ENCODE assay signal across 8 mouse cellular contexts in genomic region chr4:133370298-133371274, GRCm38 (mm10). TPM values are rescaled to one million over a fixed set of nuclear protein-coding genes. Genes with fewer than 3 reads are reported as not detected.
A peak's percentile ranks its signal among the peaks of the same experiment; 100 is the strongest.
DNase-seq lines count a peak whose midpoint lies in the region; ATAC-seq and TF ChIP-seq lines count a peak whose summit lies in the region.

No protein-coding gene starts in this region.

- in situ Hi-C loops in ES-E14 (cut with MboI; ENCODE audit: low sequenced_read_pairs in 2 of 2, unreplicated experiment in 2 of 2), result no loop called here

- TF ChIP-seq CTCF in olfactory bulb, adult 2 months (IDR thresholded peaks at IDR 0.05; ENCODE audit: insufficient read depth, low read depth, low read length), result no peak

- 67% methylated on average over 22 of the region's 22 CpGs for WGBS in kidney, embryonic 15.5 days
- WGBS in embryonic facial prominence, embryonic 15.5 days, result 60% methylated on average over 22 of the region's 22 CpGs
- 73% methylated on average over 22 of the region's 22 CpGs for WGBS in limb, embryonic 11.5 days
- 58% methylated on average over 22 of the region's 22 CpGs for WGBS in olfactory bulb, adult 2 months

- TF ChIP-seq POLR2A in olfactory bulb, adult 2 months (IDR thresholded peaks at IDR 0.05; ENCODE audit: insufficient read depth, low read depth, low read length), result no peak

- peak overlapping the region; percentile 74 for H3K9ac ChIP-seq in kidney, embryonic 15.5 days
- peak overlapping the region; percentile 83 for H3K9ac ChIP-seq in ES-E14 (ENCODE audit: insufficient read depth, low read depth, low read length, poor library complexity, severe bottlenecking)
- peak overlapping the region; percentile 95 for H3K9ac ChIP-seq in embryonic facial prominence, embryonic 15.5 days
- H3K9ac ChIP-seq in limb, embryonic 11.5 days (ENCODE audit: low read length), result peak overlapping the region; percentile 91

- H3K9me3 ChIP-seq in kidney, embryonic 15.5 days (replicated peaks), result no peaks in the 10 kb centered on the region
- no peaks in the 10 kb centered on the region for H3K9me3 ChIP-seq in ES-E14 (ENCODE audit: control insufficient read depth, insufficient read depth, low read depth, low read length)
- no peaks in the 10 kb centered on the region for H3K9me3 ChIP-seq in embryonic facial prominence, embryonic 15.5 days (replicated peaks)
- no peaks in the 10 kb centered on the region for H3K9me3 ChIP-seq in limb, embryonic 11.5 days (ENCODE audit: control insufficient read depth, low read length)

- no peaks in the 10 kb centered on the region for H3K27me3 ChIP-seq in kidney, embryonic 15.5 days
- H3K27me3 ChIP-seq in embryonic facial prominence, embryonic 15.5 days, result no peaks in the 10 kb centered on the region
- no peaks in the 10 kb centered on the region for H3K27me3 ChIP-seq in limb, embryonic 11.5 days (ENCODE audit: control insufficient read depth, insufficient read depth, low read length)

- ATAC-seq in kidney, embryonic 15.5 days (replicated peaks; ENCODE audit: low FRiP score), result no peak
- no peak for ATAC-seq in embryonic facial prominence, embryonic 15.5 days (ENCODE audit: insufficient number of reproducible peaks, low FRiP score, low TSS enrichment, low read depth)
- ATAC-seq in limb, embryonic 11.5 days (ENCODE audit: insufficient number of reproducible peaks, low FRiP score, low TSS enrichment, low read depth), result no peak

- H3K27ac ChIP-seq in kidney, embryonic 15.5 days, result peak overlapping the region; percentile 84
- H3K27ac ChIP-seq in ES-E14 (ENCODE audit: insufficient read depth, low read depth, low read length, poor library complexity, severe bottlenecking), result no peak overlapping the region
- H3K27ac ChIP-seq in embryonic facial prominence, embryonic 15.5 days (replicated peaks), result peak overlapping the region; percentile 86
- peak overlapping the region; percentile 72; the same call in 1 of the 2 replicates for H3K27ac ChIP-seq in limb, embryonic 11.5 days (replicated peaks; ENCODE audit: low read depth, low read length)
- H3K27ac ChIP-seq in olfactory bulb, adult 2 months (ENCODE audit: insufficient read depth, low read depth, low read length), result peak overlapping the region; percentile 68

- H3K4me1 ChIP-seq in kidney, embryonic 15.5 days, result peaks cover 45% of the 10 kb centered on the region
- H3K4me1 ChIP-seq in ES-E14 (ENCODE audit: control insufficient read depth in 2 of 2, insufficient read depth in 2 of 2, low read length in 2 of 2, poor library complexity in 1 of 2), result peaks cover 5 to 15% of the 10 kb centered on the region in 2 experiments
- H3K4me1 ChIP-seq in embryonic facial prominence, embryonic 15.5 days, result peaks cover 46% of the 10 kb centered on the region
- peaks cover 31% of the 10 kb centered on the region for H3K4me1 ChIP-seq in limb, embryonic 11.5 days (ENCODE audit: control insufficient read depth, insufficient read depth, low read length)
- H3K4me1 ChIP-seq in olfactory bulb, adult 2 months (ENCODE audit: control insufficient read depth, insufficient read depth, low read length), result peaks cover 40% of the 10 kb centered on the region

- peak overlapping the region; percentile 64 for H3K4me2 ChIP-seq in kidney, embryonic 15.5 days
- H3K4me2 ChIP-seq in embryonic facial prominence, embryonic 15.5 days (replicated peaks), result peak overlapping the region; percentile 71
- peak overlapping the region; percentile 77 for H3K4me2 ChIP-seq in limb, embryonic 11.5 days (ENCODE audit: low read depth, severe bottlenecking)

- H3K36me3 ChIP-seq in kidney, embryonic 15.5 days, result no peaks in the 10 kb centered on the region; the same call in 1 of the 2 replicates
- H3K36me3 ChIP-seq in ES-E14 (ENCODE audit: control insufficient read depth, insufficient read depth, low read length, poor library complexity, severe bottlenecking), result peaks cover 4% of the 10 kb centered on the region; the same call in 1 of the 2 replicates
- H3K36me3 ChIP-seq in embryonic facial prominence, embryonic 15.5 days, result peaks cover 5% of the 10 kb centered on the region; the same call in 1 of the 2 replicates
- H3K36me3 ChIP-seq in limb, embryonic 11.5 days (ENCODE audit: control insufficient read depth, insufficient read depth, low read length), result no peaks in the 10 kb centered on the region

- H3K4me3 ChIP-seq in kidney, embryonic 15.5 days (replicated peaks), result peak overlapping the region; percentile 84
- H3K4me3 ChIP-seq in ES-E14 (ENCODE audit: insufficient read depth in 1 of 2, low read depth in 1 of 2, low read length in 2 of 2, poor library complexity in 1 of 2, severe bottlenecking in 1 of 2), result peak overlapping the region; percentile 75 to 80
- H3K4me3 ChIP-seq in embryonic facial prominence, embryonic 15.5 days (replicated peaks), result peak overlapping the region; percentile 76
- H3K4me3 ChIP-seq in limb, embryonic 11.5 days (ENCODE audit: low read depth, low read length), result peak overlapping the region; percentile 93
- H3K4me3 ChIP-seq in olfactory bulb, adult 2 months (ENCODE audit: insufficient read depth, low read depth, low read length), result peak overlapping the region; percentile 71

- no peak for DNase-seq in kidney, adult 9 months
- no peak for DNase-seq in ES-E14 (ENCODE audit: low read depth, low spot score)
- no peak for DNase-seq in limb, embryonic 11.5 days (ENCODE audit: low spot score)
- DNase-seq in adrenal gland, postnatal 25 days, result no peak
- no peak for DNase-seq in urinary bladder, adult 2 months (ENCODE audit: low spot score)

TF ChIP-seq in ES-E14, 5 proteins besides CTCF, POLR2A, EP300 and RAD21:
- TF ChIP-seq ZNF384 (IDR thresholded peaks at IDR 0.05; ENCODE audit: low read depth, low read length) (no peak), MAFK (IDR thresholded peaks at IDR 0.05; ENCODE audit: insufficient read depth, low read depth, low read length) (no peak)

RNA-seq across cellular contexts. Expression of gene Slc9a1, which starts 1.1 kb away (rescaled TPM):
- 7.5 and 8.3 TPM in 2 replicates for polyA plus RNA-seq in kidney, embryonic 15.5 days (2015; fragmentation: Nextera tagmentation; extraction: Ambion mirVana)
- 24.7 and 24.9 TPM in 2 replicates for total RNA-seq in ES-E14 (2012; rRNA removed)
- polyA plus RNA-seq in embryonic facial prominence, embryonic 15.5 days (2015; fragmentation: Nextera tagmentation; extraction: Ambion mirVana), result 11.0 and 11.2 TPM in 2 replicates
- polyA plus RNA-seq in limb, embryonic 11.5 days (2014; fragmentation: Nextera tagmentation; extraction: Ambion mirVana), result 8.0 and 8.5 TPM in 2 replicates
- polyA plus RNA-seq in olfactory bulb, adult 2 months (2012; ENCODE audit: insufficient read depth, insufficient read length, low replicate concordance, missing spikeins), result not detected in 2 replicates
- 70.4 and 70.7 TPM in 2 replicates for total RNA-seq in adrenal gland, postnatal 25 days (2021)
- 30.7 and 43.4 TPM in 2 replicates for polyA plus RNA-seq in urinary bladder, adult 2 months (2012; rRNA removed)

RNA-seq across cellular contexts. Expression of gene Wdtc1, which starts 17.3 kb away (rescaled TPM):
- polyA plus RNA-seq in kidney, embryonic 15.5 days (2015; fragmentation: Nextera tagmentation; extraction: Ambion mirVana), result 12.0 and 13.1 TPM in 2 replicates
- total RNA-seq in ES-E14 (2012; rRNA removed), result 65.6 and 91.8 TPM in 2 replicates
- 17.0 and 17.2 TPM in 2 replicates for polyA plus RNA-seq in embryonic facial prominence, embryonic 15.5 days (2015; fragmentation: Nextera tagmentation; extraction: Ambion mirVana)
- 17.4 TPM in 2 replicates for polyA plus RNA-seq in limb, embryonic 11.5 days (2014; fragmentation: Nextera tagmentation; extraction: Ambion mirVana)
- 113 TPM in 1 of 2 replicates, not detected in the other for polyA plus RNA-seq in olfactory bulb, adult 2 months (2012; ENCODE audit: insufficient read depth, insufficient read length, low replicate concordance, missing spikeins)
- 46.7 and 60.7 TPM in 2 replicates for total RNA-seq in adrenal gland, postnatal 25 days (2021)
- 24.7 and 35.5 TPM in 2 replicates for polyA plus RNA-seq in urinary bladder, adult 2 months (2012; rRNA removed)
